Mouse (Mus musculus) lung, postnatal 10 days (tissue): Measurements from ENCODE around the gene Clstn3.
A peak's percentile ranks its signal among the peaks of the same experiment; 100 is the strongest.
"Not testable (repeated sequence)": the region's sequence is repeated elsewhere in the genome, so short reads cannot be mapped to it uniquely, and the experiment has no call there.

Experiments
- DNase-seq: peaks from one replicate; pipeline ENCODE4 v3.0.0; 2021

The Clstn3 gene

GRCm38 (mm10) chr6:124464305-124465271, at the start of gene Clstn3:
Clstn3 (minus strand) TSS chr6:124464794.
- DNase-seq: peak; percentile 77

DNA sequence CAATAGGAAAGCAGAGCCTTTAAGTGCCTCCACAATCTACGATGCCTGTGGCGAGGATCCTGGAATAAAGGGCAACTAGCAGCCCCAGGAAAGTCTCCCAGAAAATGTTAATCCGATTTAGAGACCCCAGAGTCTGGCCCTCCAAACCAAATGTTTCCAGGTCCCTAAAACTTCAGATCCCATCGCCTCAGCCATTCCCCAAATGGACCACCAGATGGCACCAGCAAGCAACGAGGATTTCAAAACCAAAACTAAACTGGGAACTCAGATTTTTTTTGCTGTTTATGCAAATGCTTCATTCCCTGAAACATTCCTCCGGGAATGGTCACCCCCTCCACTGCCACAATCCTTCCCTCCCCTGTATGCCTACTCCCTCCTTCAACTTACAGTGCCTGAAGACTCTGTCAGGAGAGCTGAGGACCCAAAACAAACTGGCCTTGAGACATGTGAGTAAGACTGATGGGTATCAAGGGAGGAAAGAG, 47.8 kb upstream of the Clstn3 start, which contains the start of gene C1ra:
Gene C1ra, plus strand, starts transcription at position 51 of the 482 bp plus-strand sequence.
- DNase-seq: peak; percentile 76

- no peak for DNase-seq
These were observed 47.3 kb upstream of the Clstn3 start for GRCm38 (mm10) chr6:124511936-124512335.

GRCm38 (mm10) chr6:124509192-124509591, 44.6 kb upstream of the Clstn3 start:
- DNase-seq: not testable (repeated sequence)

GRCm38 (mm10) chr6:124508292-124508691, 43.7 kb upstream of the Clstn3 start:
- DNase-seq: no peak

- no peak for DNase-seq
These were observed 42.4 kb upstream of the Clstn3 start for GRCm38 (mm10) chr6:124506991-124507390.

DNA sequence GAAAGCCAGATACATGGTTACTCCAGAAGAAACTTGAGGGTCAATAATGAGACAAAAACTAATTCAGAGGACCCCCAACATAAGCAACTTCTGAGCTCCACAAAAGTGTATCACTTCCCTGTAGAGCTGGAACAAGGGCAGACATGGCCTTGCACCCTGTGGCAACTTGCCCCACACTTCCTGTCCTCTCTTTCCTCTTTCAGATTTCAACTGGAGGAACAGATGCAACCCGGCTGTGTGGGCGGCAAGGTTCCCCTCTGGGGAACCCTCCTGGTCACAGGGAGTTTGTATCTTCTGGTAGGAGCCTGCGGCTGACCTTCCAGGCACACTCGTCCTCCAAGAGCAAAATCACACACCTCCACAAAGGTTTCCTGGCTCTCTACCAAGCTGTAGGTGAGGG, 40.4 kb upstream of the Clstn3 start:
- DNase-seq: peak; percentile 19

DNA sequence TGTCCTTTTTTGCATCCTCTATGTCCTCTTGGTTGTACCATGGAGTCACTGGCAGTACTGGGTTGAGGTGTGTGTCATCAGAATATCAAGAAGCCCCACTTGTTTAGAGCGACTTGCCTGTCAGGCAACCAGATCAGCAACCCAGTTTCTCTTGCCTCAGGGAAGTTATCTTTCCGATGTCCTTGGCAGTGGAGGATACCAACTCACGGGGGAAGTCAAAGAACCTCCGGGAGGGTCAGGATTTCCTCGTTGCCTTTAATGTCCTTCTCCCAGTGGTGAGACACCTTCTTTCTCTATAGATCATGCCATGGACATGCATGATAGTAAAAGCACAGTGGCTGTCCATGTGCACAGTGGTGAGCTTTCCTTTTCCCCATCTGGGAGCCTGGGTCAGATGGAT, 37.4 kb upstream of the Clstn3 start:
- DNase-seq: no peak

DNA sequence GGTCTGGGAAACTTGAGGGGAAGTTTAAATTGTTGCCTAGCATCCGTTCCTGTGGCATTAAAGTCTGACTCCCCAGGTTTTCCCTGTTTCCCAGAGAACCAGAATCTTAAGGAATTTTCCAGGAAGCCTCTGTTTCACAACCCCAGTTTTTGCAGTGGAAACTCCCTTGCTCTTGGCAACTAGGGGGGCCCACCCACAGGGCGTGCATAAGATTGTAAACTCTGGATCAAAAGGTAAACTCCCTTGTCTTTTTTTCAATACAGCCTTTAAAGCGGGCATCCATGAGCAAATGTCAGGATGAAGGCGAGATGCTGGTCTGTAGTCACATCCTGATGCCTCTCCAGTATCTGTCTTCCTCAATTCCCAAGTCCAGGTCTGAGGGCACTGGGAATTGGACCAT, 36.9 kb upstream of the Clstn3 start:
- no peak for DNase-seq

DNA sequence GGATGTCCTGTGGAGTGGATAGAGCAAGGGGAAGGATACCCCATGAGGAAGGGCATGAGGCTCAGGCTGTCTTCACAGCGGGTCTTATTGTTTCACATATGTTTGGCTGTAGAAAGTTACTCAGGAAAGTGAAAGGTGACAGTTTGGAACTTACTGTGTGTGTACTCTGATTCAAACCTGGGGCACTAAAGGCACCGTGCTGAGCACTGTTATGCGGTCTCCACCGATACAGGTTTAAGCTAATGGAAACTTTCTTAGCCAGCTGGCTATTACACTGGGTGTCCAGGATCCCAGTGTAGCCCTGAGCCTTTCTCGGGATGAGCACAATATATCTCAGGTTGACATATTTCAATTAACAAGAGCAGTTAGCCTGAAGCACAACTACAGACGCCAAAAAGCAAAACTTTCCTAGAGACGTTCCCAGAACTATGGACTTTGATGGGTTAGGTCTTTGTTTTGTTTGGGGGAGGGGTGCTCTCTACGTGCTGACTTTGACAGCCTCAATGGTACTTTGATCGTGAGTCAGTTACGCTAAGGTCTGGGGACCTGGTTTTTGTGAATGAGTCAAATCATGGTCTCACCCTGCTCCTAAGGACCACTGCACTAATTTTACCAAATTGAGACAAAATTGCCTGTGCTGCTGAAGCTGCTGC, 35.4 kb upstream of the Clstn3 start:
- DNase-seq: no peak

DNA sequence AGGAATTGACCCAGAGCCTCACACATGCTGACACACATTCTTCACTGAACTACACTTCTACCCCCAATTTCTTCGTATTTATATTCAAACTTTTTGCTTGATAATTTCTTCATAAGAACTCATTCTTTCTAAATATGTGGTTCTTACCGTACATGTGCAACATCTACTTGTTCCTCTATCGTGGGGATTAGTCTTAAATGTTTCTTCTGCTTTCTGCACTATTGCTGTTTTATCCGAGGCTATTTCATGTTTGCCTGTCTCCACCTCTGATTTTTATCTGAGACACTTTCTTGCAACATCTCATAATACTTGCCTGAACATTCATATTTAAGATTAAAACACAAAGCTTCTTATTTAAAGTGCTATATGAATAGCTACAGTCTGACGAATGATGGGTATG, 31.5 kb upstream of the Clstn3 start:
- no peak for DNase-seq

- DNase-seq: peak; percentile 16
These were observed 29.3 kb upstream of the Clstn3 start for GRCm38 (mm10) chr6:124493886-124494285.

GRCm38 (mm10) chr6:124492842-124493561, 28.4 kb upstream of the Clstn3 start, which contains the start of gene C1rl:
C1rl (plus strand) TSS chr6:124493113.
- peak; percentile 91 for DNase-seq

GRCm38 (mm10) chr6:124491427-124491826, 26.8 kb upstream of the Clstn3 start:
- no peak for DNase-seq

DNA sequence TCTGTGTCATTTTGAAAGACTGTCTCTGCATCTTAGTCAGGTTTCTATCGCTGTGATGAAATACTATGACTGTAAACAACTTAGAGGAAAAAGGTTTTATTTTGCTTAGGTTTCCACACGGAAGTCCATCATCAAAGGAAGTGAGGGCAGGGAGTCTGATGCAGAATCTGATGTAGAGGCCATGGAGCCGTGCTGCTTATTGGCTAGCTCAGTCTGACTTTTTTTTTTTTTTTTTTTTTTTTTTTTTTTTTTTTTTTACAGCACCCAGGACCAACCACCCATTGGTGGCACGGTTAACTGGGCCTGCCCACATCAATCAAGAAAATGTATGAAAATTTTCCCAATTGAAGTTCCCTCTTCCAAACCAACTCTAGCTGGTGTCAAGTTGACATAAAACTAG, 24.4 kb upstream of the Clstn3 start:
- no peak for DNase-seq

GRCm38 (mm10) chr6:124487509-124487908, 22.9 kb upstream of the Clstn3 start:
- DNase-seq: no peak

DNA sequence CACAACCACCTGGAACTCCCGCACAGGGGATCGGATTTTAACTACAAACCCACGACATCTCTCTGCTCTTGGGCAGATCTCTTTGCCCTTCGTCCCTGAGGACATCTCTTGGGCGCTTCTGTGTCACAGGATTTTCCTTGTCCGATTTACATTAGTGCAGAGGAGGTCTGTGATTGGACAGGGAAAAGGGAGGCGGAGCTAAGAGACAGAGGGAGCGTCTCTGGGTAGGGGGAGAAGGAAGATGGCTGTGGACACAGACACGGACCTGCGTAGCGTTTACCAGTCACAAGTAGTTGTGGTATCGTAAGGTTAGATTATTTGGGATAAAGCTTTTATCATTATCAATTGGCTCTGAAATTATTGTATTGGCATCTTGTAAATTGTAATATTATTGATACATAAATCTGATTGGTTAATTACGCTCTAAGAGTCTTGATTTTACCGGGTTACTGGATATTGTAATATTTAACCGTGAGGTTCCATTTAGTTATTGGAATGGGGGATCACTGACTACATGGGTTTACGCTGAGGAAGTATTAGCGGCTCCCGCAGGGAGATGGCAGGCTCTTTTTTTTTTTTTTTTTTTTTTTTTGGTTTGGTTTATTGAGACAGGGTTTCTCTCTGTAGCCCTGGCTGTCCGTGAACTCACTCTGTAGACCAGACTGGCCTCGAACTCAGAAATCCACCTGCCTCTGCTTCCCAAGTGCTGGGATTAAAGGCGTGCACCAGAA, 21.0 kb upstream of the Clstn3 start:
- DNase-seq: no peak

DNA sequence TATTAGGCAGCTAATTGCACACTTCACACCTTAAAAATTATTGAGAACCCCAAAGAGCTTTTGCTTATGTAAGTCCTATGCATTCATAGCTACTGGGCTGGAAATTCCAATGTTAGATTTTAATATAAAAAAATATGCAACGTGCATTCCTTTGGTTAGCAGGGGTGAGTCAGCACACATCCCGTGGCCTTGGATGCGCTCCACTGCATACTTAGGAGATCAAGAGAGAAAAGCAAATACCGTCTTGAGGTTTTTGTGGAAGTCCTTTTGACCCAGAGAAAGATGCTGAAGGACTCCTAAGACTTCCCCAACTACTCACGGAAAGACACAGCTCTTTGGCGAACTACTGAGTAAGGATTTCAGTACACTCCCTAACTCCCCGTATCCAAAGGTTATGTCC, 20.3 kb upstream of the Clstn3 start:
- DNase-seq: no peak

- not testable (repeated sequence) for DNase-seq
These were observed 19.2 kb upstream of the Clstn3 start for GRCm38 (mm10) chr6:124483831-124484230.

GRCm38 (mm10) chr6:124481571-124481970, 17.0 kb upstream of the Clstn3 start:
- peak; percentile 78 for DNase-seq

GRCm38 (mm10) chr6:124480295-124480694, 15.7 kb upstream of the Clstn3 start:
- peak; percentile 54 for DNase-seq

DNA sequence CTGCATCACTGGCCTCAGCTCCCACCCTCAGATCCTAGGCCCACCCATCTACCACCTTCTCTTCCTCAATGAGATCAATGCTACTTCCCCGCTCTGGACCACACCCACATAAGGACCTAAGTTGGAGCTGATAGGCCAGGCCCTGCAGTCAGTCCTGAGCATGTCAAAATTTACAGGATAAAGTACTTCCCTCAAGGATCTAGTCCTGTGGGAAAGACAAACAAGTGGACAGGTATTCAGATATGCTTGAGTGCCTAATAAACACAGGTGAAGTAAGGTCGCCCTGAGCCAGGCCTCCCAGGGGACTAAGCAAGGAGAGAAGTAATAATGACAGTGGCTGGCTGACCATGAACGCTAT, 15.0 kb upstream of the Clstn3 start:
- no peak for DNase-seq
